Mouse (Mus musculus): ENCODE data around the gene Lrrc10. TPM values are rescaled to one million over a fixed set of nuclear protein-coding genes. Genes with fewer than 3 reads are reported as not detected.

The Lrrc10 gene
- polyA plus RNA-seq (2015; fragmentation: Nextera tagmentation; extraction: Ambion mirVana), result not detected in 2 replicates

DNA sequence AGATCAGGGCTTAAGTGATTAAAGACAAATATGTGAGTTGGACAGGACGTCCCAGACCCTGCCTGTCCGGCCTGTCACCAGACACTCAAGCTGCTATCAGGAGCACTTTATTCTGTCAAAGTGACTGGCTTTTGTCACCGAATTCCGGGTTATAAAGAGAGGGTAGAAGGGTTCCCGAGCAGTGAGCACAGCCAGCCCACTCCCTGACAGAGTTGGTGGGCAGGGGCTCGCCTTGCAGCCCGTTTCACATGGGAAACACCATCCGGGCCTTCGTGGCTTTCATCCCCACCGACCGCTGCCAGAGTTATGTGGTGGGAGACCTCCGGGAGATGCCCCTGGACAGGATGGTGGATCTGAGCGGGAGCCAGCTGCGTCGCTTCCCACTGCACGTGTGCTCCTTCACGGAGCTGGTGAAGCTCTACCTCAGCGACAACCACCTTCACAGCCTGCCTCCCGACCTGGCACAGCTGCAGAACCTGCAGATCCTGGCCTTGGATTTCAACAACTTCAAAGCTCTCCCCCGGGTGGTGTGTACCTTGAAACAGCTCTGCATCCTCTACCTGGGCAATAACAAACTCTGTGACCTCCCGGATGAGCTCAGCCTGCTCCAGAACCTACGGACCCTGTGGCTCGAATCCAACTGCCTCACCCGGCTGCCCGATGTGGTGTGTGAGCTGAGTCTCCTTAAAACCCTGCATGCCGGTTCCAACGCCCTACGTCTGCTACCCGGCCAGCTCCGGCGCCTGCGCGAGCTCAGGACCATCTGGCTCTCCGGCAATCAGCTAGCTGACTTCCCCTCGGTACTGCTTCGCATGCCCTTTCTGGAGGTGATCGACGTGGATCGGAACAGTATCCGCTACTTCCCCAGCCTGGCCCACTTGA, at the start of gene Lrrc10:
Lrrc10 (plus strand) TSS at position 167 of the 882 bp plus-strand sequence.

DNA sequence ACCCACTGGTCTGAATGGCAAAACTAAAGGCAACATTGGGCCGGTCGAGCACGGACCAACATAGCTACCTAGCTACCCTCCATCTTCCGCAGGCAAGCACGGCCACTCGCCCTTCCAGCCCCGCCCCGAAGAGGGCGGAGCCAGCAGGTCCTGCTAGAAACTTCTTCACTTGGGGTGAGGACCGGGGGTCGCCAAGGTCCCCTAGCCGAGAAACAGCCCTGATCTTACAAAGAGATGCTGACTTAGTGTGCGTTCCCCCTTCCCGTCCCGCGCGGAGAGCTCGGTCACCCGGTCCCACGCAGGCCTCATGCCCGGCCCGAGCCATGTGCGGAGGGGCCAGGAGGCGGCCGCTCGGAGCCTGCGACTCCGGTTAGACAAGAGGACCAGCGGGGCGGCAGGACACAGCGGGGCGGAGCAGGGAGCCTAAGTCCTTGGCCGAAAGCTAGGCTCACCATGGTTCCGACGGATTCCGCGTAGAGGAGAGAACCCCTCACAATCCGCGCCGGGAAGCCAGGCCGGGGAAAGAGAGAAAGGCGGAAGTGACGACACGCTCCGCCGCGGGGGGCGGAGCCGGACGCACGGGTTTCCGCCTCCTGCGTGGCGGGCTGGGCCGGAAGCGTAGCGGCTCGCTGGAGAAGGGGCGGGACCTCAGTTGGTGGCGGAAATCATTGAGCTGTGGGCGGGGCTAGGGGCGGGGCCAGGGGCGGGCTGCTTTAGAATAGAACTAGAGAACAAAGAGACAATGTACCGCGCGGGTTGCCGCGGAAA, 18.3 kb downstream of the Lrrc10 start, which contains the start of gene Cct2:
Cct2 (minus strand) TSS at position 561 of the 768 bp plus-strand sequence.

Other genes starting within 250 kb of the Lrrc10 start
- gene Myrfl, start 148.4 kb upstream of the Lrrc10 start, polyA plus RNA-seq (2015; fragmentation: Nextera tagmentation; extraction: Ambion mirVana), result 0.18 TPM in 2 replicates
- 22.8 and 23.6 TPM in 2 replicates for gene Rab3ip, start 94.6 kb upstream of the Lrrc10 start, polyA plus RNA-seq (2015; fragmentation: Nextera tagmentation; extraction: Ambion mirVana)
- not detected in 2 replicates for gene Gm10271, start 72.7 kb upstream of the Lrrc10 start, polyA plus RNA-seq (2015; fragmentation: Nextera tagmentation; extraction: Ambion mirVana)
- gene Best3, start 59.0 kb upstream of the Lrrc10 start, polyA plus RNA-seq (2015; fragmentation: Nextera tagmentation; extraction: Ambion mirVana), result 8.2 and 8.3 TPM in 2 replicates
- gene Cct2, start 18.5 kb downstream of the Lrrc10 start, polyA plus RNA-seq (2015; fragmentation: Nextera tagmentation; extraction: Ambion mirVana), result 136 TPM in 2 replicates
- gene Frs2, start 103.2 kb downstream of the Lrrc10 start, polyA plus RNA-seq (2015; fragmentation: Nextera tagmentation; extraction: Ambion mirVana), result 8.0 and 10.4 TPM in 2 replicates
- 23.3 and 28.5 TPM in 2 replicates for gene Yeats4, start 179.2 kb downstream of the Lrrc10 start, polyA plus RNA-seq (2015; fragmentation: Nextera tagmentation; extraction: Ambion mirVana)
- gene 9530003J23Rik, start 193.4 kb downstream of the Lrrc10 start, polyA plus RNA-seq (2015; fragmentation: Nextera tagmentation; extraction: Ambion mirVana), result not detected in 2 replicates
- 127 and 131 TPM in 2 replicates for gene Lyz2, start 237.0 kb downstream of the Lrrc10 start, polyA plus RNA-seq (2015; fragmentation: Nextera tagmentation; extraction: Ambion mirVana)
- 0.19 and 0.27 TPM in 2 replicates for gene Lyz1, start 247.5 kb downstream of the Lrrc10 start, polyA plus RNA-seq (2015; fragmentation: Nextera tagmentation; extraction: Ambion mirVana)

All from skeletal muscle tissue, postnatal 0 days (tissue).